Mouse (Mus musculus) liver, adult 2 months (tissue): Measurements from ENCODE around the gene Tpgs1.

Source experiments
- CTCF ChIP-seq: fragments of 200-500 bp; IDR thresholded peaks from 2 replicates; pipeline ENCODE4 v1.5.1; 2011; ENCODE audit warnings: low read depth, low read length, control low read depth
- POLR2A ChIP-seq: fragments of 200-500 bp; IDR thresholded peaks from 2 replicates; pipeline ENCODE4 v1.6.1; 2011; ENCODE audit warnings: low read length, control low read depth; ENCODE audit not compliant: insufficient read depth; ENCODE audit errors: extremely low read depth

- TF ChIP-seq POLR2A (no peak), CTCF (no peak)
These were observed 31.5 kb downstream of the Tpgs1 start for GRCm38 (mm10) chr10:79700676-79701075.
